ENCODE assay signal across 8 mouse cellular contexts in the genomic region with DNA sequence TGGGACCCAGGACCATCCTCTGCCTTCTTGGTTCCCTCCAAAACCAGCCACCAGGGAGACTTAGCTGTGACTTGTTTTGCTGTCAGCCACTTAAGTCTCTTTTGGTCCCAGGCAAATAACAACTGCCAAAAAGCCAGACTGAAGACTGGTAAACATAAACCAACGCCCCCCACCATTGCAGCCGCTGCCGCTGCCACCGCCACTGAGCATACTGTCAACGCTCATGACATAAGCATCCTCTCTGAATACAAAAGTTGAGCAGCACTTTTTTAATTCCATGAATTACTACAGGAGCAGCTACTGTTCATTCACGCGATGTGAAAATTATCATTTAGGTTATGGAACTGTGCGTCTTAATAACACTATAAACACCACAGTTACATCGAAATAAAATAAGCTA. TPM values are rescaled to one million over a fixed set of nuclear protein-coding genes. Genes with fewer than 3 reads are reported as not detected.
DNase-seq lines count a peak whose midpoint lies in the region; ATAC-seq and TF ChIP-seq lines count a peak whose summit lies in the region.

No protein-coding gene starts in this region.

- peak overlapping the region; percentile 94; the same call in 1 of the 2 replicates for H3K9ac ChIP-seq in heart, postnatal 0 days (replicated peaks; ENCODE audit: low read depth, low read length)
- no peak overlapping the region for H3K9ac ChIP-seq in hindbrain, postnatal 0 days (replicated peaks; ENCODE audit: low read length)

- no peak for TF ChIP-seq CTCF in heart, postnatal 0 days (IDR thresholded peaks at IDR 0.05; ENCODE audit: low read depth)
- no peak for TF ChIP-seq CTCF in cortical plate, adult 2 months (IDR thresholded peaks at IDR 0.05; ENCODE audit: extremely low read depth, insufficient read depth, low read length)
- TF ChIP-seq CTCF in hindbrain, postnatal 0 days (IDR thresholded peaks at IDR 0.05; ENCODE audit: low read depth) = no peak

- intact Hi-C loops in heart, postnatal 25 days (cut with DNase I) = loop anchor here (5.0 kb wide), 2 partner anchors 49 to 96 kb away; no protein-coding TSS in a partner anchor

- H3K9me3 ChIP-seq in heart, postnatal 0 days (replicated peaks; ENCODE audit: control insufficient read depth, low read length) = no peaks in the 10 kb centered on the region
- no peaks in the 10 kb centered on the region for H3K9me3 ChIP-seq in hindbrain, postnatal 0 days (ENCODE audit: low read length)

- peak overlapping the region; percentile 90 for H3K4me3 ChIP-seq in heart, postnatal 0 days (ENCODE audit: low read depth, low read length)
- H3K4me3 ChIP-seq in cortical plate, adult 2 months (ENCODE audit: insufficient read depth, low read length) = peak overlapping the region; percentile 60
- peak overlapping the region; percentile 60 for H3K4me3 ChIP-seq in hindbrain, postnatal 0 days (ENCODE audit: low read length)
- peak overlapping the region; percentile 54 for H3K4me3 ChIP-seq in myocyte

- no peak for ATAC-seq in heart, postnatal 0 days (ENCODE audit: insufficient read depth, low read depth)
- ATAC-seq in hindbrain, postnatal 0 days = no peak

- no peak for TF ChIP-seq POLR2A in cortical plate, adult 2 months (IDR thresholded peaks at IDR 0.05; ENCODE audit: extremely low read depth, insufficient read depth, low read length)
- TF ChIP-seq POLR2A in myocyte (IDR thresholded peaks at IDR 0.05; ENCODE audit: insufficient read length, low read depth) = no peak

- no peak for DNase-seq in heart, postnatal 0 days (ENCODE audit: low spot score)
- DNase-seq in heart, postnatal 25 days (ENCODE audit: low spot score) = no peak
- peak; percentile 22 for DNase-seq in hindbrain, postnatal 0 days (ENCODE audit: low spot score)
- DNase-seq in frontal cortex, postnatal 36 days (ENCODE audit: low spot score in 2 of 2) = no peak
- no peak for DNase-seq in right cerebral cortex, adult 18-20 months
- DNase-seq in adrenal gland, postnatal 36 days = no peak

- WGBS in heart, postnatal 0 days = 15% methylated on average over 9 of the region's 9 CpGs
- 14% methylated on average over 9 of the region's 9 CpGs for WGBS in hindbrain, postnatal 0 days

- no peaks in the 10 kb centered on the region; the same call in 1 of the 2 replicates for H3K36me3 ChIP-seq in heart, postnatal 0 days (replicated peaks; ENCODE audit: control insufficient read depth, insufficient read depth, low read length)
- H3K36me3 ChIP-seq in hindbrain, postnatal 0 days (ENCODE audit: insufficient read depth, low read length) = no peaks in the 10 kb centered on the region
- H3K36me3 ChIP-seq in myocyte (ENCODE audit: control insufficient read depth, insufficient read depth) = peaks cover 5% of the 10 kb centered on the region

- no peak overlapping the region for H3ac ChIP-seq in myocyte (ENCODE audit: control insufficient read depth, insufficient read length)

- H3K27ac ChIP-seq in heart, postnatal 0 days (ENCODE audit: low read depth) = no peak overlapping the region
- H3K27ac ChIP-seq in cortical plate, adult 2 months (ENCODE audit: insufficient read depth, low read length) = no peak overlapping the region
- H3K27ac ChIP-seq in hindbrain, postnatal 0 days = no peak overlapping the region

- peaks cover 58% of the 10 kb centered on the region for H3K79me2 ChIP-seq in myocyte (ENCODE audit: control insufficient read depth, insufficient read depth)

- peaks cover 21% of the 10 kb centered on the region; the same call in 1 of the 2 replicates for H3K4me1 ChIP-seq in heart, postnatal 0 days (ENCODE audit: control insufficient read depth, insufficient read depth)
- H3K4me1 ChIP-seq in cortical plate, adult 2 months (ENCODE audit: control insufficient read depth, insufficient read depth, low read length) = peaks cover 2% of the 10 kb centered on the region; the same call in 1 of the 2 replicates
- no peaks in the 10 kb centered on the region for H3K4me1 ChIP-seq in hindbrain, postnatal 0 days (ENCODE audit: insufficient read depth, low read length)

- H3K27me3 ChIP-seq in heart, postnatal 0 days (ENCODE audit: control insufficient read depth, insufficient read depth, low read length) = no peaks in the 10 kb centered on the region
- no peaks in the 10 kb centered on the region for H3K27me3 ChIP-seq in hindbrain, postnatal 0 days (ENCODE audit: insufficient read depth, low read length)
- no peaks in the 10 kb centered on the region for H3K27me3 ChIP-seq in myocyte (ENCODE audit: control insufficient read depth, insufficient read depth, insufficient read length)

- TF ChIP-seq EP300 in heart, postnatal 0 days (IDR thresholded peaks at IDR 0.05; ENCODE audit: low read depth) = no peak

- peak overlapping the region; percentile 89 for H3K4me2 ChIP-seq in heart, postnatal 0 days (ENCODE audit: low read depth, low read length)
- peak overlapping the region; percentile 90 for H3K4me2 ChIP-seq in hindbrain, postnatal 0 days (ENCODE audit: low read depth, low read length)
- H3K4me2 ChIP-seq in myocyte (ENCODE audit: low read depth) = peak overlapping the region; percentile 75

TF ChIP-seq in myocyte, 11 proteins besides CTCF, POLR2A, EP300 and RAD21:
- no peak for TF ChIP-seq REST (IDR thresholded peaks at IDR 0.05; ENCODE audit: insufficient read depth, insufficient read length)
- TF ChIP-seq MAX (IDR thresholded peaks at IDR 0.05; ENCODE audit: low read depth) = no peak
- TF ChIP-seq TCF12 (IDR thresholded peaks at IDR 0.05; ENCODE audit: insufficient read depth, poor library complexity, severe bottlenecking) = no peak
- TF ChIP-seq SRF (IDR thresholded peaks at IDR 0.05; ENCODE audit: control insufficient read depth, insufficient read length, low read depth) = no peak
- TF ChIP-seq MYOG (IDR thresholded peaks at IDR 0.05; ENCODE audit: control insufficient read depth in 1 of 3, insufficient read depth in 1 of 3, insufficient read length in 2 of 3, low read depth in 2 of 3) = no peak
- TF ChIP-seq CEBPB (IDR thresholded peaks at IDR 0.05; ENCODE audit: insufficient read depth, poor library complexity, severe bottlenecking) = no peak
- no peak for TF ChIP-seq MYOD1 (IDR thresholded peaks at IDR 0.05; ENCODE audit: control insufficient read depth in 1 of 3, insufficient read length in 2 of 3, low read depth in 2 of 3)
- TF ChIP-seq E2F4 (IDR thresholded peaks at IDR 0.05; ENCODE audit: insufficient read depth) = no peak
- TF ChIP-seq USF1 (IDR thresholded peaks at IDR 0.05; ENCODE audit: low read depth) = no peak
- TF ChIP-seq TCF3 (IDR thresholded peaks at IDR 0.05; ENCODE audit: insufficient read length, low read depth) = no peak
- TF ChIP-seq POLR2AphosphoS2 (IDR thresholded peaks at IDR 0.05; ENCODE audit: insufficient read length, low read depth) = no peak
TF ChIP-seq in myocyte: peak in this region for 0.

RNA-seq across cellular contexts. Expression of gene Rras2, which starts 1.6 kb away (rescaled TPM):
- total RNA-seq in heart, postnatal 0 days (2014; rRNA removed; ENCODE audit: low replicate concordance) = 72.8 and 137 TPM in 2 replicates
- 37.4 and 39.4 TPM in 2 replicates for polyA plus RNA-seq in heart, postnatal 0 days (2015; fragmentation: Nextera tagmentation; extraction: Ambion mirVana)
- 10 to 100 TPM; 48.2 to 50.2 TPM for total RNA-seq in heart, postnatal 25 days (2021)
- 21.2 and 21.7 TPM in 2 replicates for polyA plus RNA-seq in cortical plate, adult 2 months (2012; rRNA removed)
- 27.9 and 36.2 TPM in 2 replicates for total RNA-seq in hindbrain, postnatal 0 days (2014; rRNA removed)
- polyA plus RNA-seq in hindbrain, postnatal 0 days (2015; fragmentation: Nextera tagmentation; extraction: Ambion mirVana) = 16.0 and 17.6 TPM in 2 replicates
- 57.4 TPM for polyA plus RNA-seq in myocyte (2012; fragmentation: generic; extraction: Trizol)
- total RNA-seq in adrenal gland, postnatal 36 days (2021) = 10 to 100 TPM; 27.5 to 39.3 TPM
